Mouse (Mus musculus) layer of hippocampus, postnatal 10 days (tissue): ENCODE results near the gene Gm10181. TPM values are rescaled to one million over a fixed set of nuclear protein-coding genes. Genes with fewer than 3 reads are reported as not detected.
"Not testable (repeated sequence)": the region's sequence is repeated elsewhere in the genome, so short reads cannot be mapped to it uniquely, and the experiment has no call there.

Source experiments
- DNase-seq, 2 experiments: peaks; one replicate each; pipeline ENCODE4 v3.0.0; 2021; ENCODE audit warnings: low spot score in 2 of 2
- long read RNA-seq: library from polyadenylated mRNA; stranded (forward); transcript quantifications from one replicate; pipeline ENCODE4 v2.0.0, GENCODE M21; 2023
- total RNA-seq, 2 experiments: library from RNA; stranded (reverse); gene quantifications; 2 replicates each; pipeline ENCODE4 v1.2.3; 2021

Gene Gm10181
- not detected for total RNA-seq
- long read RNA-seq, result 0 reads

DNA sequence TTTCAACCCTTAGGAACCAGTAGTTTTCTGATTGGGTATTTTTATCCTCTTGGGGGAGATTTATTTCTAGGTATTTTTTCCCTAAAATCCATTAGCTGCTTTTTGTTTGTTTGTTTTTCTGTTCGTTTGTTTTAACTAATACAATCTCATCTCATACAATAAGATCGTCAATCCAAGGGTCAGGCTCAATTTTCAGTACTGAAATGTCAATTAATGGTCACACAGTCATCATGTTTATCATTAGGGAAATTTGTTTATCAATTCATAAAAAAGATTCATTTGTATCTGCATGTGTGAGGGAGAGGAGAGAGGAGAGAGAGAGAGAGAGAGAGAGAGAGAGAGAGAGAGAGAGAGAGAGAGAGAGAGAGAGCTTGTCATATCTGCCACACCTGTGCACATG, at the start of gene Gm10181:
Gm10181 (plus strand) TSS at position 301 of the 400 bp plus-strand sequence.
- DNase-seq, result no peak

GRCm38 (mm10) chr9:25041665-25042064, 47.6 kb upstream of the Gm10181 start:
- DNase-seq, result peak; percentile 48 to 53

GRCm38 (mm10) chr9:25042162-25043111, 46.8 kb upstream of the Gm10181 start:
- no peak for DNase-seq

GRCm38 (mm10) chr9:25044325-25044724, 44.9 kb upstream of the Gm10181 start:
- no peak for DNase-seq

DNA sequence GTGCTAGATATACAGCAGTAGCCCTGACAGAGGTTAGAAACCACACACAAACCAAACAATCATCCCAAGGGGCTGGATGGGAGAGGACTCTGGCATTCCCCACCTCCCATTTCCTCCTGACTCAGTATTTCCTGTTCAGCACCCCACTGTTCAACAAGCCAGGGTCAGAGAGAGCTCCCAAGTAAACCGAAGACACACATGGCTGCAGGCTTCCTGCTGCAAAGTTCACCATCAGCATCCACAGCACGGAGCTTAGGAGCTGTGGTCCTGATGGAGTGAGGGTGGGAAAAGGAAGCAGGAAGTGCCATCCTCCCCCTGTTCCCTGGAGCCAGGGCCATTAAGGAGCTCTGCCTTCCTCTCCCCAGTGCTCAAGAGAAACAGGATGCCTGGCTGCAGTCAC, 40.9 kb upstream of the Gm10181 start:
- no peak for DNase-seq

DNA sequence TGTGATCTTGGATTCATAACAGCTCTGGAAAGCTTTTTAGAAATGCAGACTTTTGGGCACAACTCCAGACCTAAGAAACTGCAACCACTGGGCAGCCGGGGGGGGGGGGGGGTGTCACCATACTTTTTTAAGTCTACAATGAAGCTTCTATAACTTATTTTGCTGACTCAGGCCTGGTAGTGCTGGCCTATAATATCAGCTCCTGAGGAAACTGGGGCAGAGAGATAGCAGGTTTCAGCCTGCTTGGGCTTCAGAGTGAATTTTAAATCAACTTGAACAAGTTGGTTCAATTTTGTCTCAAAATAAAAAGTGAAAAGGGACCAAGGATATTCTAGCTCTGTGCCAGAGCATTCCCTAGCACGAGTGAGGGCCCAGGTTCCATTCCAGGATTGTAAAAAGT, 40.3 kb upstream of the Gm10181 start:
- DNase-seq, result no peak

GRCm38 (mm10) chr9:25051901-25052300, 37.3 kb upstream of the Gm10181 start:
- no peak for DNase-seq

DNA sequence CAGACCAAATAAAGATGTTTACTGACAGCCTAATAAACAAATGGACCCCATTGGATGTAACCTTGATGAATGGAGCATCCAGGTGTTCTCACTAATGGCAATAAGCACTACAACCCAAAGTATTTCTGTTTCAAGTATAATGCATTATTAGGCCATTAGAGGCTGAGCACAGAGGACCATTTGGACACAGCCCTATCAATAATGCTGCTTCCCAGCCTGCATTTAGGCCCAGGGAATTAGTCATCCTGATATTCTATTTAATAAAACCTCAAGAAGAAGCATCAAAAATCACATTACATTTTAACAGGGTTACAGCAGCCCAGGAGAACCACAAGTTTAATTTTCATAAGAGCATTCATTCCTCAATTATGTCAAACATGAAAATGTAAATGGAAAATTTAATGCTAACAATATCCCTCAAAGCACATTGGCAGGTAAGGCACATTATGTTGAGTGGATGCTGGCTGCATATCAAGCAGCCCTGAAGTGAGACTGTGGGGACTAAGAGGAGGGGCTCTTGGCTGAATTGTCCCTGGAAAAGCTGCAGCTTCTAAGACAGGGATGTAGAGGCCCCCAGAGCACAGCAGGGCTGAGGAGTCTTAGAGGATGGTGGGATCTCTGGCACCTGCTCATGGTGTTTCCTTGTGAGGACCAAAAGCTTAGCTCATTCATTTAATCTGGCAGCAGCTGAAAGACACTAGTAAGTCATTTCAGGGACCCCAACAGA, 33.4 kb upstream of the Gm10181 start:
- DNase-seq, result no peak

DNA sequence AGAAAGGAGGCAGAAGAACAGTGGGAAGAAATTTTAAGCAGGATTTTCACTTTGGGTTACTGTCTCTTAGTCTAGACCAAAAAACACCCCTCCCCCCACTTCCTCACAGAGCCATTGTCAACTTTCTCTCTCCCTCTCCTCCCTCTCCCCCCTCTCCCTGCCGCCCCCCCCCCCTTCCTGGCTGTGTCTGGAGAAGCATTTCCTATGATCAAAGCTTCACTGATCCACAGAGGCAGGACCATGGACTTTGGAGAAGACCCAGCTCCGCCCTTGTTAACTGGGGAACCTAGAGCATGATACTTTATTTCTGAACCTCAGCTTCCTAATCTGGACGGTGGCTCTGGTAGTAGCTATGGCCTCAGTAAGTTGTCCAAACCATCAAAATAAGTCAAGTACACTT, 30.5 kb upstream of the Gm10181 start:
- DNase-seq, result no peak

DNA sequence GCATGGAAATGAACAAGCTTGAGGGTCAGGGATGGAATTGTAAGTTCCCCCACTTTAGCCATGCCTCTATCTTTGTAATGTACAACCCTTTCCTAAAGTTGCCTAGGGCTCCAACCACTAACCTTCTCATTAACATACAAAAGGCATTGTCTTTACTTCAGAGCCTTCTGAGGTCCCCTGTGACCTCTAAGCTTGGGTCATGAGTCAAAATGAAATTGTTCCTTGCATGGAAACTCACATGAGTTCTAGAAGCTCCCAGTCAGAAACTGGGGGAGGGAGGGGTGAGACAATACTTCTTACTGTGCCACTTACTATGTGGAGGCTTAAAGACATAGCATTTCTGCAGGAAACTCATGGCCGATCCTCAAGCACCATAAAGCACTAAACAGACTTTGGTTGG, 16.6 kb upstream of the Gm10181 start:
- DNase-seq, result no peak

DNA sequence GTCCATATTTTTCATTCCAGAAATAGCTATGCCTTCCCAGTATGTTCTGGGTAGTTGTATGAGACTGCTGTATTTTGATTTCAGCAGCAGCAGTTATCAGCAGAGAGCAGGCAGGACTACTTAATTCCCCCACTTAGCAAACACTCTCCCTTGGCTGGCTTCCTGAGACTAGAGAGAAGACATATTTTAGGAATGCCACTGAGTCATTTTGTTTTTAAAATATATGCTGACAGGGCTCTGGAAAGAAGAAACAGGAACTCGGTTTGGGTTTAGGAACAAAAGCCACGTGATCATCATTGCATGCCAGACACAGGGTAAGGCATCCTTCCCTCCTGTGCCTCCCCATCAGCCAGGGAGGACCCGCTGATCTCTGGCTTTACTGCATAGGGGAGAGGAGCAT, 13.2 kb upstream of the Gm10181 start:
- DNase-seq, result no peak

DNA sequence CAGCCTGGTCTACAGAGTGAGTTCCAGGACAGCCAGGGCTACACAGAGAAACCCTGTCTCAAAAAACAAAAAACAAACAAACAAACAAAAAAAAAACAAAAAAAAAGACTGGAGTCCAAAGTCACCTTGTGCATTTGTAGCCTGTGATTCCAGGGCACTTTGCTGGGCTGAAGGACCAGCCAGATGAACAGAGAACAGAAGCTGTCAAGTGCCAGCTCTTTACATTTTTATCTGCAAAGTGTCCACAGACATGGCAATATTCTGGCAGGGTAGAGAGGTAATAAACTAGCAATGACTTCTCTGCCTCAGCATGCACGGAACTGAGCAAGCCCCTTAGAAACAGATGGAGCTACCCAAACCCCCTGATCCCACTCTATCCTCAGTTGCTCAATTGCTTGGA, 12.7 kb upstream of the Gm10181 start:
- no peak for DNase-seq

GRCm38 (mm10) chr9:25090853-25091252, 1.6 kb downstream of the Gm10181 start:
- DNase-seq, result no peak

GRCm38 (mm10) chr9:25102881-25103280, 13.7 kb downstream of the Gm10181 start:
- DNase-seq, result no peak

DNA sequence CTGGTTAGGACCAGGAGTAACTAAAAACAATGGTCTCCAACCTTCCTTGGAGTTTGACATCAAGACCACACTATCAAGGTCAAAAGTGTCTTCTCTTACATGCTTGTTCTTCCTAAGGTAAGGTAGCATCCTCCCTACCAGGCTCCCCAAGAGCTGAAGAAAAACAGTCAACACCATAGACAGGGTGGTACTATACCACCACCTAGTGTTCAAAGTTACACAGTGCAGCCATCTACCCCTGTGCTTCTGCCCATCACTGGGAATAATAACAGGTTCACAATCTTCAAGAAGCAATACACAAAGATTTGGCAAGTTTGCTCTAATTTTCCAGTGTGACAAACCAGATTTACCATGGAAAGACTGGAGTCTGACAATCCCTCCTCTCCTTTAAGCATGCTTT, 15.4 kb downstream of the Gm10181 start:
- DNase-seq, result peak; percentile 40 to 60

DNA sequence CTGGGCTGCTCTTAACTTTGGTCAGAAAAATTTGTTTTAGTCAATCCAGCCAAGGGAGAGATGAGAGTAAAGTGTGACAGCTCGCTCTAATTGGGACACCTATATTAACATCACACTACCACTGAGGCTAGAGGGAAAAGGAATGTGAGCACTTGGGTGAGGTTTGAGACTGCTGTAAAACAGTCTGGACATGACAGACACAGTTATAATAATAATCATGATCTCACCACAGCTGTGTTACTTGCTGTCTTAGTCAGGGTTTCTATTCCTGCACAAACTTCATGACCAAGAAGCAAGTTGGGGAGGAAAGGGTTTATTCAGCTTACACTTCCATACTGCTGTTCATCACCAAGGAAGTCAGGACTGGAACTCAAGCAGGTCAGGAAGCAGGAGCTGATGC, 34.4 kb downstream of the Gm10181 start:
- DNase-seq, result not testable (repeated sequence)

GRCm38 (mm10) chr9:25124048-25124447, 34.8 kb downstream of the Gm10181 start:
- DNase-seq, result no peak

- no peak for DNase-seq
These were observed 43.0 kb downstream of the Gm10181 start for GRCm38 (mm10) chr9:25132253-25132652.

- DNase-seq, result no peak
These were observed 43.7 kb downstream of the Gm10181 start for GRCm38 (mm10) chr9:25132920-25133319.

DNA sequence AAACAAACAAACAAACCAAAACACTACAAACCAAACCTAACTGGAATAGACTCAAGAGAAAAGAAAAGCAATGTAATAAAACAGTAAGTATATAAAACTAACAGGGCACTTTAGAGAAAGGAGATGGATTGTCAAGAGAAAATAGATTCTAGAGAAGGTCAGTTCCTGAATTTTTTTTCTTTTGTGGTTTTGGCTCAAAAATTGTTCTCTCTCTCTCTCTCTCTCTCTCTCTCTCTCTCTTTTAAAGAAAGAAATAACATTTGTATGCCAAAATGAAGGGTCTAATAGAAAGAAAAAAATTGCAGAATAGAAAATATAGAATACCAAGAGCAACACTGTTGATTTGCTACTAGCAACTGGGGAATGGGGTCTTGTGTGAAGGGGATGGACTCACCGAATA, 49.7 kb downstream of the Gm10181 start:
- no peak for DNase-seq
